Mouse (Mus musculus): ENCODE data around the gene Sox6. TPM values are rescaled to one million over a fixed set of nuclear protein-coding genes. Genes with fewer than 3 reads are reported as not detected.

Sox6 gene
- total and polyA plus RNA-seq, 3 experiments: 0.09 to 1.3 (median 0.90) TPM

- dilution Hi-C loops (cut with MboI; ENCODE audit: extremely low pct_ligation_motif_present, extremely low pct_unique_long_range_greater_than_20kb, low sequenced_read_pairs) (no loop called here), in situ Hi-C loops (cut with MboI; ENCODE audit: low pct_ligation_motif_present, low pct_unique_long_range_greater_than_20kb, low sequenced_read_pairs) (no loop called here)
- H3K4me2 ChIP-seq (ENCODE audit: insufficient read depth, low read depth, poor library complexity, severe bottlenecking): no peak overlapping the region
- H3K27ac ChIP-seq (ENCODE audit: insufficient read depth, low read depth): no peak overlapping the region
- no peak overlapping the region for H3K4me3 ChIP-seq (replicated peaks in 1 of 3; ENCODE audit: low read depth in 2 of 3, low read length in 2 of 3, poor library complexity in 1 of 3)
- H3K79me2 ChIP-seq (replicated peaks; ENCODE audit: control insufficient read depth, extremely low read depth, insufficient read depth, poor library complexity, severe bottlenecking): no peaks in the 10 kb centered on the region
- H3K4me1 ChIP-seq (ENCODE audit: control insufficient read depth in 1 of 2, insufficient read depth in 2 of 2): no peaks in the 10 kb centered on the region
- H3K9ac ChIP-seq (ENCODE audit: insufficient read depth, low read depth): no peak overlapping the region
- no peaks in the 10 kb centered on the region for H3K27me3 ChIP-seq (replicated peaks)
- TF ChIP-seq IRF4 (IDR thresholded peaks at IDR 0.05; ENCODE audit: low read depth, low read length) (no peak), KAT2A (IDR thresholded peaks at IDR 0.05; ENCODE audit: insufficient replicate concordance, low read length) (no peak), CTCF (conservative IDR thresholded peaks at IDR 0.05 in 1 of 2, IDR thresholded peaks at IDR 0.05 in 1 of 2; ENCODE audit: low read depth in 2 of 2, low read length in 2 of 2) (no peak), NRF1 (IDR thresholded peaks at IDR 0.05; ENCODE audit: low read depth, low read length) (no peak), TCF12 (IDR thresholded peaks at IDR 0.05; ENCODE audit: low read depth, low read length) (no peak), POLR2A (IDR thresholded peaks at IDR 0.05; ENCODE audit: low read depth, low read length) (no peak), ZKSCAN1 (IDR thresholded peaks at IDR 0.05; ENCODE audit: borderline replicate concordance, low read depth, low read length) (no peak), ZC3H11A (IDR thresholded peaks at IDR 0.05; ENCODE audit: low read depth, low read length) (no peak), PAX5 (IDR thresholded peaks at IDR 0.05; ENCODE audit: low read length) (no peak)
- H3K36me3 ChIP-seq (replicated peaks in 1 of 2; ENCODE audit: control insufficient read depth in 1 of 2, insufficient read depth in 1 of 2, low read length in 1 of 2): no peaks in the 10 kb centered on the region
- DNase-seq (ENCODE audit: extremely low read depth): no peak
- H3K9me3 ChIP-seq (replicated peaks; ENCODE audit: low read length): no peaks in the 10 kb centered on the region
These were observed 592.0 kb downstream of the Sox6 start for GRCm38 (mm10) chr7:115446481-115447016.

GRCm38 (mm10) chr7:115426161-115426982, 612.2 kb downstream of the Sox6 start:
- Histone ChIP-seq H3K4me2 (ENCODE audit: insufficient read depth, low read depth, poor library complexity, severe bottlenecking) (peak overlapping the region; percentile 17; the same call in 1 of the 2 replicates), H3K4me3 (replicated peaks in 1 of 3; ENCODE audit: low read depth in 2 of 3, low read length in 2 of 3, poor library complexity in 1 of 3) (no peak overlapping the region), H3K27ac (ENCODE audit: insufficient read depth, low read depth) (no peak overlapping the region), H3K9me3 (replicated peaks; ENCODE audit: low read length) (no peaks in the 10 kb centered on the region), H3K27me3 (replicated peaks) (no peaks in the 10 kb centered on the region), H3K4me1 (ENCODE audit: control insufficient read depth in 1 of 2, insufficient read depth in 2 of 2) (peaks cover 10 to 16% of the 10 kb centered on the region in 2 experiments), H3K36me3 (replicated peaks in 1 of 2; ENCODE audit: control insufficient read depth in 1 of 2, insufficient read depth in 1 of 2, low read length in 1 of 2) (no peaks in the 10 kb centered on the region), H3K79me2 (replicated peaks; ENCODE audit: control insufficient read depth, extremely low read depth, insufficient read depth, poor library complexity, severe bottlenecking) (no peaks in the 10 kb centered on the region), H3K9ac (ENCODE audit: insufficient read depth, low read depth) (no peak overlapping the region)
- in situ Hi-C loops (cut with MboI; ENCODE audit: low pct_ligation_motif_present, low pct_unique_long_range_greater_than_20kb, low sequenced_read_pairs): no loop called here
- dilution Hi-C loops (cut with MboI; ENCODE audit: extremely low pct_ligation_motif_present, extremely low pct_unique_long_range_greater_than_20kb, low sequenced_read_pairs): no loop called here
- DNase-seq (ENCODE audit: extremely low read depth): peak; percentile 19
- no peak for TF ChIP-seq POLR2AphosphoS2 (IDR thresholded peaks at IDR 0.05; ENCODE audit: low read depth, low read length)
- no peak for TF ChIP-seq MXI1 (IDR thresholded peaks at IDR 0.05; ENCODE audit: low read depth, low read length)
- no peak for TF ChIP-seq POLR2A (IDR thresholded peaks at IDR 0.05; ENCODE audit: low read depth, low read length)
- no peak for TF ChIP-seq RAD21 (IDR thresholded peaks at IDR 0.05; ENCODE audit: low read depth, low read length)
- TF ChIP-seq CHD2 (IDR thresholded peaks at IDR 0.05; ENCODE audit: low read length): no peak
- TF ChIP-seq ZNF384 (IDR thresholded peaks at IDR 0.05; ENCODE audit: low read depth, low read length): no peak
- TF ChIP-seq MAZ (IDR thresholded peaks at IDR 0.05; ENCODE audit: low read depth, low read length): no peak
- no peak for TF ChIP-seq NRF1 (IDR thresholded peaks at IDR 0.05; ENCODE audit: low read depth, low read length)
- 0 out of 2 replicates have a peak, but pooled peaks have one; percentile 45 for TF ChIP-seq UBTF (IDR thresholded peaks at IDR 0.05; ENCODE audit: low read depth, low read length)
- TF ChIP-seq ETS1 (conservative IDR thresholded peaks at IDR 0.05; ENCODE audit: low read depth, low read length): peak; percentile 30; the same call in 1 of the 2 replicates
- TF ChIP-seq BHLHE40 (IDR thresholded peaks at IDR 0.05; ENCODE audit: low read depth, low read length): peak; percentile 40; the same call in 1 of the 2 replicates
- no peak for TF ChIP-seq SIN3A (IDR thresholded peaks at IDR 0.05; ENCODE audit: low read length)
- no peak for TF ChIP-seq USF2 (conservative IDR thresholded peaks at IDR 0.05; ENCODE audit: low read depth, low read length)
- no peak for TF ChIP-seq USF1 (IDR thresholded peaks at IDR 0.05; ENCODE audit: low read depth, low read length)
- no peak for TF ChIP-seq ZMIZ1 (IDR thresholded peaks at IDR 0.05; ENCODE audit: low read depth, low read length)
- TF ChIP-seq NELFE (IDR thresholded peaks at IDR 0.05; ENCODE audit: low read depth, low read length): no peak
- no peak for TF ChIP-seq TCF12 (IDR thresholded peaks at IDR 0.05; ENCODE audit: low read depth, low read length)
- no peak for TF ChIP-seq CTCF (conservative IDR thresholded peaks at IDR 0.05 in 1 of 2, IDR thresholded peaks at IDR 0.05 in 1 of 2; ENCODE audit: low read depth in 2 of 2, low read length in 2 of 2)
- TF ChIP-seq SMC3 (IDR thresholded peaks at IDR 0.05; ENCODE audit: low read depth, low read length): no peak
- no peak for TF ChIP-seq ELF1 (IDR thresholded peaks at IDR 0.05; ENCODE audit: low read depth, low read length)
- TF ChIP-seq MEF2A (IDR thresholded peaks at IDR 0.05; ENCODE audit: borderline replicate concordance, low read depth, low read length): peak; percentile 34; the same call in 1 of the 2 replicates
- TF ChIP-seq CHD1 (IDR thresholded peaks at IDR 0.05; ENCODE audit: low read depth, low read length): no peak
- no peak for TF ChIP-seq ZKSCAN1 (IDR thresholded peaks at IDR 0.05; ENCODE audit: borderline replicate concordance, low read depth, low read length)
- TF ChIP-seq JUND (conservative IDR thresholded peaks at IDR 0.05; ENCODE audit: low read depth, low read length): no peak
- TF ChIP-seq PAX5 (IDR thresholded peaks at IDR 0.05; ENCODE audit: low read length): no peak
- no peak for TF ChIP-seq KAT2A (IDR thresholded peaks at IDR 0.05; ENCODE audit: insufficient replicate concordance, low read length)
- TF ChIP-seq ZC3H11A (IDR thresholded peaks at IDR 0.05; ENCODE audit: low read depth, low read length): no peak
- peak; percentile 82 for TF ChIP-seq IRF4 (IDR thresholded peaks at IDR 0.05; ENCODE audit: low read depth, low read length)
- no peak for TF ChIP-seq E2F4 (IDR thresholded peaks at IDR 0.05; ENCODE audit: insufficient replicate concordance, low read depth, low read length)
